Mouse (Mus musculus) olfactory bulb, adult 2 months (tissue): ENCODE results near the gene Prkcb. TPM values are rescaled to one million over a fixed set of nuclear protein-coding genes. Genes with fewer than 3 reads are reported as not detected.

Experiments
- H3K27ac ChIP-seq: fragments of 200-500 bp; 2 replicates; pipeline ENCODE4 v1.5.1; 2012; ENCODE audit warnings: low read depth, low read length; ENCODE audit not compliant: insufficient read depth
- H3K4me1 ChIP-seq: fragments of 200-500 bp; 2 replicates; pipeline ENCODE4 v1.6.1; 2012; ENCODE audit warnings: low read length; ENCODE audit not compliant: control insufficient read depth, insufficient read depth
- H3K4me3 ChIP-seq: fragments of 200-500 bp; 2 replicates; pipeline ENCODE4 v1.5.1; 2012; ENCODE audit warnings: mild to moderate bottlenecking, low read depth, low read length, moderate library complexity; ENCODE audit not compliant: insufficient read depth
- CTCF ChIP-seq: fragments of 200-500 bp; IDR thresholded peaks from 2 replicates; pipeline ENCODE4 v1.5.1; 2012; ENCODE audit warnings: low read depth, mild to moderate bottlenecking, low read length, moderate library complexity; ENCODE audit not compliant: insufficient read depth
- POLR2A ChIP-seq: fragments of 200-500 bp; IDR thresholded peaks from 2 replicates; pipeline ENCODE4 v1.6.1; 2012; ENCODE audit warnings: mild to moderate bottlenecking, low read depth, low read length, moderate library complexity; ENCODE audit not compliant: insufficient read depth
- WGBS: fragments of 180-500 bp; shearing (Covaris S2); methylation state at CpG from one replicate; pipeline ENCODE4 v1.1.7; 2018; 5-methylcytosine and 5-hydroxymethylcytosine counted together
- polyA plus RNA-seq: library from polyadenylated mRNA; stranded (reverse); fragments of >200 nt; gene quantifications from 2 replicates; pipeline ENCODE4 v1.2.4, GENCODE M21; 2012; ENCODE audit warnings: low replicate concordance; ENCODE audit not compliant: missing spikeins, insufficient read depth, insufficient read length

Prkcb gene
- polyA plus RNA-seq, 1 experiment = 694 TPM

GRCm38 (mm10) chr7:122574418-122574817 is 285.9 kb downstream of the Prkcb start:
- 89% methylated on average over 7 of the region's 7 CpGs for WGBS
- Histone ChIP-seq H3K4me3 (no peak overlapping the region), H3K27ac (no peak overlapping the region), H3K4me1 (peaks cover 4% of the 10 kb centered on the region; the same call in 1 of the 2 replicates)
- TF ChIP-seq CTCF = no peak
- no peak for TF ChIP-seq POLR2A

DNA sequence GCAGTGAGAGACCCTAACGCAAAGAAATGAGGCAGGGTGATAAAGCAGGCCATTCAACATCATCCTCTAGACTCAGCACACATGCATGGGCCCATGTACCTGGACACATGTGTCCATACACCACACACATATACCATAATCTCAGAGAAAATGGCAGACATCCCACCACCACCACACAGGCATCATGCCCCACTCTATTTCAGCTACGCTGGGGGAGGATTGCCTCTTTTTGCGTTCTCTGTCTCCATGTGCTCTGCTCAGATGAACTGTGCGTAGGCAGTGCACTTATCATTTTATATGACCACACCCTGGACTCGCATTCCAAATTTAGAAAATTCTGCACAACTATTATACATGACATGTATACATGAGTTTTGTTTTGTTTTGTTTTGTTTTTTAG is 286.5 kb downstream of the Prkcb start:
- H3K27ac ChIP-seq = peak overlapping the region; percentile 21; the same call in 1 of the 2 replicates
- no peak overlapping the region for H3K4me3 ChIP-seq
- H3K4me1 ChIP-seq = peaks cover 4% of the 10 kb centered on the region; the same call in 1 of the 2 replicates
- TF ChIP-seq CTCF (no peak), POLR2A (no peak)
- WGBS = 79% methylated on average over 5 of the region's 5 CpGs

DNA sequence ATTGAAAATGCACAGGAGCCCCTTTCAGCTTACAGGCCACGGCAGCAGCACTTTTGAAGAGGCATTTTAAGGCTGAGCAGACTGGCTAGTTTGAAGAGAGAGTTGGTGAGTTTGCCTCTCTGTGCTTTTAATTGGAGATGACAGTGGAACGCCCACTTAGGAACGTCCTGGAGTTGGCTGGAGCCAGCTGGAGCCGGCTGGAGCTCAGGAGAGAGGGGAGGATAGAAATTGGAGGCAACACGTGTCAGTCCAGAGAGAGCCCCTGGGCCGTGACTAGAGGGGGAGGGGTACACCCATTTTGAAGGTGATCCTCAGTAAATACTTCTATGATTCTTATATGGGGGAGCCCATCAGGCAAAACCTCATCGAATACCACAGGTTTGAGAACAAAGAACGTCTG is 287.0 kb downstream of the Prkcb start:
- 45% methylated on average over 8 of the region's 8 CpGs for WGBS
- TF ChIP-seq POLR2A (no peak), CTCF (no peak)
- Histone ChIP-seq H3K27ac (no peak overlapping the region), H3K4me3 (no peak overlapping the region), H3K4me1 (peaks cover 4% of the 10 kb centered on the region; the same call in 1 of the 2 replicates)

DNA sequence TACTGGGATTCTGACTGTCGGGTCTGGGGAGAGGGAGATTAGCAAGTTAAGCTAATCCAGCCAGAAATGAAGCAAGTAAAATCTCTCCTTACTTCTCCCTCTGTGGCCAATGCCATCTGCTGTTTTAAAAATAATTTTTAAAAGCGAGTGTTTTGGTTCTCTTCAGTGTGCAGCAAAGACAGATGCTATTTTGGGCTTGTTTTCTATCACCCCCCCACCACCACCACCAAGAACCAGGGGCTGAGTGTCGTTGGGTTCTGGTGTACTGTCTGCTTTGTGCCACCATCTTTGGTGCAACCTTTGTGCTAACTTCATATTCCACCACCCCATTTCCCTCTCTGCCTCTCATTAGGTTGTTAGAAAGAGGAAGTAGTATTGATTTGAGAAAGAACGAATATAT is 289.0 kb downstream of the Prkcb start:
- TF ChIP-seq CTCF (no peak), POLR2A (no peak)
- no peak overlapping the region for H3K27ac ChIP-seq
- WGBS = 56% methylated on average over 4 of the region's 4 CpGs
- peaks cover 4% of the 10 kb centered on the region; the same call in 1 of the 2 replicates for H3K4me1 ChIP-seq
- no peak overlapping the region for H3K4me3 ChIP-seq

DNA sequence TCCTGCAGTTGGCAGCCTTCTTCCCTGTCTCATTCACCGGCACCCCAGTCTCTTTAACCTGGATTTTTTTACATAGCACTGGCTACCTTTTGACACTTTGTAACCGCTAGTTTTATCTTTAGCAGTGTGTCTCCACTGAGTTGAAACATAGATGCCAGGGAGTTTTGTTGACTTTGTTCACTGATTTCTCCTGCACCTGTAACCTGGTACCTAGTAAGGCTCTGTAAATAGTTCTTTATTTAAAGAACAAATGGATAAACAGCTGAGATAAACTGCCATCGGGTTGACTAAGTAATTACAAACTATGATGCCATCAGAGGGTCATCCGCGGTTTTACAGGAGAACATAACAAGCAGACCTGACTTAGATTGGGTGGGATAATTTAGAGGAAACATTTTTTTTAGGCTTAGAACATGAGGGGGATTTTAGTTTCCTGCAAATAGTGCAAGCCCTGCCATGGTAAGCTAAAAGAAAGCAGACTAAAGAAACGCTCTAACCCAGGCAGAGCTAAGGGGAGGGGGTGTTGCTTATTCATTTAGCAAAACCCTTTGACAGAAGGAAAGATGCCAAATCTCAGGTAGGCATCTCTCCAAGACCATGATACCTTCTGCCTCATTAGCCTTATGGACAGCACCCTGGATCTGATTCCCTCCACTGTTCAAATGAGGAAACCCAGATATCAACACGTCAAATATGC is 291.1 kb downstream of the Prkcb start:
- 63% methylated on average over 7 of the region's 7 CpGs for WGBS
- TF ChIP-seq CTCF = no peak
- no peak for TF ChIP-seq POLR2A
- Histone ChIP-seq H3K27ac (no peak overlapping the region), H3K4me3 (no peak overlapping the region), H3K4me1 (peaks cover 14% of the 10 kb centered on the region; the same call in 1 of the 2 replicates)

DNA sequence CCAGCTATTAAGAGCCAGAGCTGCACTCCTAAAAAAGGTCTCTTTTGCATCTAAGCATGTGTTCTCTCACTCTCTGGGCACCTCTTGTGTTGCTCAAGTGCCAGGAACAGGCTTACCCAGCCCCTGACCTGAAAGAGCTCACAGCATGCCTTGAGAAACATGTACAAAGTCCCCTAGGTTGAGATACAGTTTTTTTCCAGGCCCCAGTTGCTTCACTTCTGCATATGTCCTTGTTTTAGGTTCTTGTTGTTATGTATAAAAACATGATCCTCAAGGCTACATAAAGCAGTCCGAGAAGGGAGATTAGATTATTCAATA is 291.6 kb downstream of the Prkcb start:
- Histone ChIP-seq H3K4me1 (peaks cover 16% of the 10 kb centered on the region; the same call in 1 of the 2 replicates), H3K27ac (no peak overlapping the region), H3K4me3 (no peak overlapping the region)
- WGBS = 95% methylated on average over 1 of the region's 1 CpGs
- TF ChIP-seq CTCF (no peak), POLR2A (no peak)

- H3K27ac ChIP-seq = peak overlapping the region; percentile 69
- WGBS = 31% methylated on average over 14 of the region's 14 CpGs
- H3K4me3 ChIP-seq = no peak overlapping the region
- H3K4me1 ChIP-seq = peaks cover 12% of the 10 kb centered on the region; the same call in 1 of the 2 replicates
- no peak for TF ChIP-seq POLR2A
- TF ChIP-seq CTCF = no peak
These were observed 296.0 kb downstream of the Prkcb start for GRCm38 (mm10) chr7:122584421-122585151.

GRCm38 (mm10) chr7:122595897-122596296 is 307.3 kb downstream of the Prkcb start:
- no peak overlapping the region for H3K27ac ChIP-seq
- peaks cover 19% of the 10 kb centered on the region for H3K4me1 ChIP-seq
- H3K4me3 ChIP-seq = no peak overlapping the region
- TF ChIP-seq POLR2A = no peak
- TF ChIP-seq CTCF = no peak
- WGBS = 81% methylated on average over 10 of the region's 10 CpGs

DNA sequence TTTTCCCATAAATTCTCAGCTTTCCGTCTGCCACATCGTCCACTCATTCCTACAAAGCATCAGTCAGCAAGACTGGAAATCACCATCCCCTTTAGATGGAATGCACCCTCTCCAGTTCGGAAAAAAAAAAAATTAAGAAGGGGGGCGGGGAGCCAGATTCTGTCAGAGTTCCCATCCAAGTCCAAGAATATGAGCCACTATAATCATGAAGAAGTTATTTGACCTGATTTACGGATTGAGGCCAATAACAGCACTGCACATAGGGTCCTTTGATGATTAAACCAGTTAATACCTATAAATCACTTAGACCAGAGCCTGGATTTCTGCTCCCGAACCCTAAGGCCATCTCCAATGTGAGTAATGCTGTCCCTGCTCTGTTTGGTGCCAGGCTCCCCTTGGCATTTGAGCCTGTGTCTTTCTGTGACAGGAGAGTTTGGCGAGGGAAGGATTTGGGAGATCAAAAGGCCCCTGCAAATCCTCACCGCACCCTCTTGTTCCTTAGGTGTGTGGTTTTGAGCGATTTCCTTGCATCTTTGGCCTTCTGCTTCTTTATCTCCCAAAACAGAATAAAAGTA is 308.1 kb downstream of the Prkcb start:
- H3K27ac ChIP-seq = no peak overlapping the region
- H3K4me1 ChIP-seq = peaks cover 19% of the 10 kb centered on the region
- no peak for TF ChIP-seq POLR2A
- TF ChIP-seq CTCF = no peak
- H3K4me3 ChIP-seq = no peak overlapping the region
- WGBS = 81% methylated on average over 9 of the region's 9 CpGs
